Mouse (Mus musculus) liver, adult (tissue): ENCODE data around the gene Tesc.

Experiments used
- GATA4 ChIP-seq: IDR thresholded peaks from 2 replicates; pipeline ENCODE4 v1.6.1; 2014; ENCODE audit warnings: mild to moderate bottlenecking, low read length; ENCODE audit not compliant: insufficient replicate concordance

Tesc gene

GRCm38 (mm10) chr5:118031059-118031458 lies 3.5 kb downstream of the Tesc start:
- no peak for TF ChIP-seq GATA4

- no peak for TF ChIP-seq GATA4
Observed at GRCm38 (mm10) chr5:118031508-118031907, 4.0 kb downstream of the Tesc start.

- TF ChIP-seq GATA4: no peak
Observed at GRCm38 (mm10) chr5:118033328-118033727, 5.8 kb downstream of the Tesc start.

DNA sequence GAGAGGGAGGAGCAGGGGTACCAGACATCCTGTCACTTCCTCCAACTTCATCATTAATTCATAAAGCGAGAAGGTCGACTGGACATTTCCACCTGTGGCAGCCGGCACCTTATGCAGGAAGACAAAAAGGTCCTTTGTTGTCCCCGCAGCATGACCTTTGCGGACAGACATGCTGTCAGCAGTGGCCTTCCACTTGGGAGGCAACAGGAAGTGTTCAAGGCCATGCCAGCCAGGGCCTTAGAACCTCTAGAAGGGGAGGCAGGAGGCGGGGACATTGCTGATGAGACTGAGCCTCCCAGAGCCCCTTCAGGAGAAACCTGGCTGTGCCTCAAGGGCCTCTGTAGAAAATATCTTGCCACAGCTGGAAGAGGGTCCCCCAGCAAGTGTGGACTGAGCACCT lies 6.2 kb downstream of the Tesc start:
- TF ChIP-seq GATA4: no peak

GRCm38 (mm10) chr5:118034632-118035031 lies 7.1 kb downstream of the Tesc start:
- no peak for TF ChIP-seq GATA4

GRCm38 (mm10) chr5:118035786-118036185 lies 8.2 kb downstream of the Tesc start:
- TF ChIP-seq GATA4: no peak

DNA sequence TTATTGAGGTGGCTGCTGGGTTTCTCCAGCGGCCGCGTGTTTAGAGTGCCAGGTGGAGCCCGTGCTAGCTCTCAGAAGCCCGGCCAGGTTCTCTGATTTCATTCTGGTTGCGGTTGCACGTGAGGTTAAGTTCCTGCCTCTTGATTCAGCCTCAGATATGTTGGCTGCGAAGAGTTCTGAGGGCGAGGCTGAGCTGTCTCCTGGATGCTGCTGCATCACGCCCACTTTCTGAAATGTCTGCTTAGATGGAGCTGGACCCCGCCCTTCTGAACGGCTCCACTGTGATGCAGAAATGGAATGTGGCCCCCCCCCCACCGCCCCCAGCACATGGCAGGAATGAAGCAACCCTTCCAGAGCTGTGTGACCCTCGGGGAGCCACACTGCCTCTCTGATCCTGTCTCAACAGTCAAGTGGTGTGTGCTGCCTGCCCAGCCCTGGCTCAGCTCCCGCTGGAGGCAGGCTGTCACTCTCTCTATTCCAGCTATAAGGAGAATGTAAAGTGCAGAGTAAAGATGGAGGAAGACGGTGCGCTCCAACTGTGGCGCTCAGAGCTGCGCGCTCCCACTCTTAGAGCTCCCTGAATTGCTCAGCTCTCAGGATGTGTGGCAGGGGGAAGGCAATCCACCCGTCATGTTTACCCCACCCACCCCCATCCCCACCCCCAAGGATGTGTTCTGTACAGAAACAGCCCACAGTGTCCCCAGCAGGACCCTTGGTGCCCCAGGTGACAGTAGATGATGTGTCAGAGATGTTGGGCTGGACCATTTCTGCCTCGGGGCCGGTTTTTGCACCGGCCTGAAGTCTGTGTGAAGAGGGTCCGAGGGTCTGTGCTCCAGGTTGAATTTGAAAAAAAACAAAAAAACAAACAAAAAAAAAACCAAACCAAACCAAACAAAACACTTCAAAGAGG lies 9.6 kb downstream of the Tesc start:
- TF ChIP-seq GATA4: no peak

- TF ChIP-seq GATA4: no peak
Observed at GRCm38 (mm10) chr5:118037798-118038484, 10.4 kb downstream of the Tesc start.

DNA sequence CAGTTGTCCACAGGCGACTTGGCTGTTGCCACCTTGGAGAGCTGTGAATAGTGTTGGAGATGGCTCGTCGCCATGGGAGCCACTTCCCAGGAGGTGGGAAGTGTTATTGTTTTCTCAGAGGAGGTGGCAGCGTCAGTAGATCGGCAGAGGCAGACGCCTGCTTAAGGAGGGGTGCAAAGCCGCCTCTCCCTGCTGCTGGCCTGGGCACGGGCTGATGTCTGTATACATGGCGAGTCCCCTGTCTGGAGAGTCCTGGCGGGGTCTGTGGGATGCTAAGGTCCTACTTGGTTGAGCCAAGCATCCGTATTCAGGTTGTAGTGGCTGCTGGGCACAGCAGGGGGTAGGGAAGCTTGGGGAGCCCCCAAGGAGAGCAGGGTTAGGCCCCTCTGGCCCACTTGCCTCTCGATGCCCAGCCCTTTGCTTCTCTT lies 11.7 kb downstream of the Tesc start:
- TF ChIP-seq GATA4: no peak

DNA sequence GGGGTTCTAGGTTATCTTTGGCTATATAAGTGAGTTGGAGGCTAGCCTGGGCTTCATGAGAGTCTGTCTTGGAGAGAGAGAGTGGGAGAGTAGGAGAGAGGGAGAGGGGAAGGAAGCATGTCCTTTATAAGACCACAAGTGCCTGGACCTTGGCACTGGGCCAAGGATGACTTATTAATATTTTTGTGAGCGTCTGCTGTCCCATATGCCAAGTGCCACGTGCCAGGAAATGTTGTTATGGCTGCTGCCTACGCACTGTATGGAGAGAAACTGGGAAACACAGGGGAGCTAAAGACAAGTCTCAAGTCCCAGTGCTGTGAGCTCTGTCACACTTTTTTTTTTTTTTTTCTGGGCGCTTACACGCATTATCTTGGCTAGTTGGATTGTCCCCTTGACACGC lies 15.1 kb downstream of the Tesc start:
- no peak for TF ChIP-seq GATA4

DNA sequence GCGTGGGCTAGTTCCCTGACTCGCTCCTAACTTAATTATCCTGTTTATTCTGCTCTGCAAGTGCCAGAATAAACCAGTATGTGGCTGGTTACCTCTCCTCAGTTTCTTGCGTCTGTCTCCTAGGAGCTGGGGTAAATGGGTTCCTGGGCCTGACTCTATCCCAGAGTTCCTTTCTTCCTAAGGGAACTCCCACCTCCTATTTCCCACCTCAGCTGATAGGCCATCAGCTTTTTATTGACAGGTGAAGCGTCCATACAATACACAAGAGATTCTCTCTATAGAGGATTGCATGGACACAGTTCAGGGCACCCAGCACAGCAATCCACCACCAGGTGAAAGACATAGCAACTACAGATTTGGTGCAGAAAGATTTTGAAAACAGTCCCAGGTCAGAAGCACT lies 16.2 kb downstream of the Tesc start:
- TF ChIP-seq GATA4: no peak

GRCm38 (mm10) chr5:118044907-118045306 lies 17.4 kb downstream of the Tesc start:
- no peak for TF ChIP-seq GATA4

DNA sequence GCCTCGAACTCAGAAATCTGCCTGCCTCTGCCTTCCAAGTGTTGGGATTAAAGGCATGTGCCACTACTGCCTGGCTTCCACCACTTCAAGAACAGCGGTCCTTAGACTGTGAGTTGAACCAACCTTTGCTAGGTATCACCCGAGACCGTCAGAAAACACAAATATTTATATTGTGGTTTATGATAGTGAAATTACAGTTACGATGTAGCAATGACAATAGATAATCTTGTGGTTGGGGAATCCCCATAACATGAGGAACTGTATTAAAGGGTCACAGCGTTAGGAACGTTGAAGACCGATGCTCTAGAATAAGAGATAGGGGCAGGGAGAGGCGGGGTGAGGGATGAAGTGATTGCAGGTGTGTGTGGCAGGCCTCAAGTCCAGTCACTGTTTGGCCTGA lies 17.8 kb downstream of the Tesc start:
- no peak for TF ChIP-seq GATA4

DNA sequence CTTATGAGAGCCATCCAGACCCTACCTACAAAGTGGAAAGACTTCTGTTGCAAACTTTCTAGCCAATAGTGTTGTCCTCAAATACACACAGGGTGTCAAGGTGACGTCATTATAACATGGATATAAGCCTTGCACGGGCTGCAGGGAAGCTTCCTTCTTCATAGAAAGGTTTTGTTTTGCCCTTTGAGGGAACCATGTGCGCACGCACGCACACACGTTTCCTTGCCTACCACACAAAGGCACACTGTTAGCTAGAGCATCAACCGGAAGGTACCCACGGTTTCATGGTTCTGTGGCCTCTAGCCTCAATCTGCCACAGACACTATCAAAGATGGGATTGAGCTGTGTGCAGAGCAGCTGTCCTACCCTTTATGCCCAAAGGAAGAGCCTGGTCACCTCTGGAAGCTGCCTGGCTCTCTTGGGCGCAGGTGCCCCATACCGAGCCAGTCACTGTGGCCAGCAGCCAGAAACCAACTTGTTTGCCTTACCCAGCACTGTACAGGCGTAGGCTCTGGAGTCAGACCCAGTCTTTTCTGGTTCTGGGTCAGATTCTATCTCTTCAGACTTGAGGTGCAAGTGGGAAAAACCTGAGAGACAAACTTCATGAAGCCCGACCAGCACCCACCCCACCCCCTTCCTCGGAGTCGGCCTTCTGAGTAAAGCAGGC lies 19.7 kb downstream of the Tesc start:
- TF ChIP-seq GATA4: no peak

DNA sequence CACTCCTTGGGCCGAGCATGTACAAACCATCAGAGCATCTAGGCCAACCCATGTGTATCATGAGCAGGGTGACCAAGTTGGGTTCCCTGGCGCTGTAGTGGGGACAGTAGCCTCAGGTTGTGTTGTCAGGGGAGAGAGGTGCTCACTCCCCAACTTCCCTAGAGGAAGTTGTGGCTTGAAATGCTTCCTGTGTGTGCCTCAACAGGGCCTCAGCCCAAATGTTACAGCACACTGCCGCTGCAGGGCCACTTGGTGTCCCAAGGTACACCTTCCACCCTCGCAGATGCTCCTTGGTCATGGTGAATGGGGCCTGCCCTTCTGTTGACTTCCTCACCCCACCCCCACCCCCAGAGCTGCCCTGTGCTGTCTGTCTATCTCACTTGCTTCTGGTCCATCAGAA lies 20.9 kb downstream of the Tesc start:
- no peak for TF ChIP-seq GATA4

GRCm38 (mm10) chr5:118048928-118049327 lies 21.4 kb downstream of the Tesc start:
- TF ChIP-seq GATA4: no peak
